Mouse (Mus musculus) NIH3T3 (cell line): ENCODE data around the gene Rexo5.

Source experiments
- DNase-seq: peaks from one replicate; pipeline ENCODE4 v3.0.0-alpha.2; 2012; ENCODE audit warnings: low read depth

Gene Rexo5

GRCm38 (mm10) chr7:119892742-119893141 is 98.9 kb downstream of the Rexo5 start:
- DNase-seq, result peak; percentile 33

DNA sequence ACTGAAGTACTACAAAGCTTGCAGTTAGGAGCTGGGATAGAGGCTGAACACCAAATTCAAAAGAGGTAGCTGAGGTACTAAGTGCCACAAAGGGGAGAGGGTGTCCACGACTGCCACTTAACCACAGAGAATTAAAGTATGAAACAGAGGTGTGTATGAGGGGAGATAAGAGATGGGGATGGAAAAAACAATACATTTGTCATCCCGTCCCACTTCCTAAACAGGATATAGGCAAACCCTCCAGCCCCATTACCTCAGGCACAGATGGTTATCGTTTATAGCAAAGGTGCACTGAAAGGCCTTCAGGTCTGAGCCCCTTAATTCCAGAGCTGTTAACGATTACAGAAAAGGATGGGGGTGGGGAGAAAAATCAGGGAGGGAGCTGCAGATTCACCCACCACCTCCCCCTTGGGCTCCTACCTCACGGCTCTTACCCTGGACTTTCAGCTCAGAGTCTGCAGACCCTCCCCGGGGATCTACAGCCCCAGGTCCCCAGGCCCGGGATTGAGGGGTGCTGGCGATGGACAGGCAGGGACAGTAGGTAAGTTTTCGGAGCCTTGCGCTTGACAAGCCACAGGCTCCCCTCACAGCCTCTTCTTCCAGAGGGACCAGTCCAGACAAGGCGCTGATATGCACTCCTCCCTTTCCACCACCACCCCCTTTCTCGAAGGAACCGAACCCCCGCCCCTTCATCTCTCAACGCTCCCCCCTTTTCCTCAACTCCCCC is 101.2 kb downstream of the Rexo5 start:
- peak; percentile 22 for DNase-seq

DNA sequence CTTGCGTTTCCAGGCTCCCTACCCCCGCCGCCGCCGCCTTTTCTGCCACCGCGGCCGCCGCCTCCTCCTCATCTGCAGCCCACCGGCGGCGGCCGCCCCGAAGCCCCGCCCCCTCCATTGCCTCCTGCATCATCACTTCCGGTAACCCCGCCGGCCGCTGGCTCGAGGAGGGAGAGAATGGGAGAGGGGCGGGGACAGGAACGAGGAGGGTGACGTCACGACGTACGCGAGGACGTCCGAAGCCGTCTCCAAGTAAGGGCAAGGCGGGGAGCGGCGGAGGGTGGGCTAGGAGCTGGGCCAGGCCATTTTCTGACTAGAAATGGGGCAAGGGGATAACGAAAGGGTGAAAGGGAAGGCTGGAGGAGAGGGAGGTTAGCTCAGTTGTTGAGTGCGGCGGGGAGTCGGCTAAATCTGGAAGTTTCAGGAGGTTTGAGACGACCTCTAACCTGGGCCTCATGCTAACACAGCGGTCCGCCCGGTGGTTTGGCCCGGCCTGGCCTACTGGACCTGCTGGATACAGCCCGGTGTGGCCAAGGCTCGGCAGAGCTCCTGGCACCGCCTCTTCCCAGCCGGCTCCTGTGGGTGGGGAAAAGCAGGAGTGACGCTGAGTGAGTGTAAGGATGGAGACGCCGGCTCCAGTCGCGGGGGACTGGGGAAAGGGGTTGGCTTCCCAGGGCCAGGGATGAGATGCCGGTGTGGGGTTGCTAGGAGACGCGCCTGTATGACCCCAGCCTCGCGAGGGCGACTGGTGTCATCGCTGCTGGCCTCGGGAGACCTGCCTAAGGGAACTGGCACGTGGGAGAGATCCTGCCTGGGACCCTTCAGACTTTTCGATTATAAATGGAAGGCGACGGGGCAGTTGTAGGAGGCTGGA is 102.1 kb downstream of the Rexo5 start, which contains the start of the genes Lyrm1 and Dcun1d3:
Lyrm1 (plus strand) TSS at position 223 of the 874 bp plus-strand sequence.
Dcun1d3 (minus strand) TSS at position 660 of the 874 bp plus-strand sequence.
- peak; percentile 98 for DNase-seq

DNA sequence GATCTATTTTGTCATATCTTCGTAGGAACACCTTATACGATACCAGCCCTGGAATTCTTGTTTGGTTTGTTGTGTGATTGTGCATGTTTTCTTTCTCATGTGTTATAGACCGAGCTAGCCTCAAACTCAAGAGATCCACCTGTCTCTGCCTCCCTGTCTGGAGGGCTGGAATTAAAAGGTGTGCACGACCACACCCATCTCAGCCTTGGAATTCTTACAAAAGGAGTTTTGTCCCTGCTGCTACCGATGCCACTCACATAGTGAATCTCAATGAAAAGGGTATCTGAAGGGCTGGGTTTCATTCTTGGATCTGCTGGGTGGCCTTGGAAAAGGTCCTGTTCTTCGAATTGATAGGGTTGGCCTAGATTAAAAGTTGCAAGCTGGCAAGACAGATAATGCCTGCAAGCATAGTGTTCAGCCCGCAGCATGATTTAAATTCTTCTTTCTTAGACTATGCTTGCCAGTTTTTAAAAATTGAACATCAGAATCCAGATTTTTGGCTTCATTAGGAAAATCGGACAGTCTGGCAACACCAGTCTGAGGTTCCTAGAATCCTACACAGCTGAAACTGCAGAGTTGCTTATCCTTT is 103.8 kb downstream of the Rexo5 start:
- no peak for DNase-seq

GRCm38 (mm10) chr7:119898247-119898856 is 104.5 kb downstream of the Rexo5 start:
- DNase-seq, result no peak
